Mouse (Mus musculus): ENCODE measurements at regions not wholly inside any gene's neighbourhood (a gene's known extent, or its start where the extent isn't known, plus 50 kb on each side); places are given as distances from the start of the nearest gene placed in this dataset.
"Not testable (repeated sequence)": the region's sequence is repeated elsewhere in the genome, so short reads cannot be mapped to it uniquely, and the experiment has no call there.

GRCm38 (mm10) chr2:149283274-149283673 is 121.6 kb upstream of the Cst10 start:
- DNase-seq (ENCODE audit: low spot score in 2 of 2): no peak

GRCm38 (mm10) chr2:149284199-149284598 is 120.7 kb upstream of the Cst10 start:
- DNase-seq (ENCODE audit: low spot score in 2 of 2): no peak

- DNase-seq (ENCODE audit: low spot score in 2 of 2): not testable (repeated sequence)
Observed at GRCm38 (mm10) chr2:149296936-149297335, 107.9 kb upstream of the Cst10 start.

- no peak for DNase-seq (ENCODE audit: low spot score in 2 of 2)
Observed at GRCm38 (mm10) chr2:149305553-149305952, 99.3 kb upstream of the Cst10 start.

GRCm38 (mm10) chr2:149350239-149350811 is 54.5 kb upstream of the Cst10 start:
- DNase-seq (ENCODE audit: low spot score in 2 of 2): peak; percentile 2 to 54
